ENCODE assay signal across 23 mouse cellular contexts in genomic region chr7:109328772-109329171, GRCm38 (mm10).
DNase-seq lines count a peak whose midpoint lies in the region; ATAC-seq lines count a peak whose summit lies in the region.
"Had no signal": no experiment of that assay in that cellular context is flagged by ENCODE, and none has a peak within 500 bp of the region (broad histone marks: within the 10 kb centered on the region; RNA-seq: fewer than 3 reads in every experiment).

No protein-coding gene starts in this region.

- no peak overlapping the region for H3K4me2 ChIP-seq in forebrain, embryonic 13.5 days
- no peak overlapping the region for H3K4me2 ChIP-seq in forebrain, embryonic 11.5 days (ENCODE audit: low read depth, low read length, severe bottlenecking)
- no peak overlapping the region for H3K4me2 ChIP-seq in forebrain, embryonic 15.5 days (replicated peaks)
- H3K4me2 ChIP-seq in forebrain, embryonic 16.5 days (ENCODE audit: low read length): no peak overlapping the region
- H3K4me2 ChIP-seq: embryonic facial prominence, embryonic 12.5 days had no signal

- peaks cover 17% of the 10 kb centered on the region for H3K4me1 ChIP-seq in forebrain, embryonic 13.5 days
- no peaks in the 10 kb centered on the region for H3K4me1 ChIP-seq in forebrain, embryonic 11.5 days (replicated peaks; ENCODE audit: control insufficient read depth, insufficient read depth, low read length)
- H3K4me1 ChIP-seq in forebrain, embryonic 15.5 days: peaks cover 42% of the 10 kb centered on the region
- H3K4me1 ChIP-seq in forebrain, embryonic 10.5 days: no peaks in the 10 kb centered on the region
- H3K4me1 ChIP-seq in forebrain, embryonic 16.5 days (replicated peaks; ENCODE audit: control insufficient read depth, insufficient read depth, low read length): peaks cover 24% of the 10 kb centered on the region
- H3K4me1 ChIP-seq: embryonic facial prominence, embryonic 10.5 days; embryonic facial prominence, embryonic 12.5 days had no signal

- DNase-seq in forebrain, embryonic 11.5 days (ENCODE audit: low spot score): no peak
- no peak for DNase-seq in forebrain, embryonic 10.5 days (ENCODE audit: extremely low spot score, low spot score)
- DNase-seq in brain, adult 2 months (ENCODE audit: low read depth, low spot score): peak; percentile 5
- no peak for DNase-seq in lung, postnatal 10 days
- DNase-seq in frontal cortex, postnatal 14 days (ENCODE audit: low spot score in 2 of 2): no peak
- DNase-seq: adrenal gland, adult 8-10 months; adrenal gland, postnatal 14 days; adrenal gland, postnatal 36 days; B cell, adult 2 months; cerebellum, adult 11-12 months; cerebellum, adult 2 months; cerebellum, adult 9-10 months; cerebellum, postnatal 10 days; cerebellum, postnatal 25 days had no signal

- H3K27me3 ChIP-seq in forebrain, embryonic 13.5 days: no peaks in the 10 kb centered on the region
- no peaks in the 10 kb centered on the region for H3K27me3 ChIP-seq in forebrain, embryonic 11.5 days (ENCODE audit: control insufficient read depth, insufficient read depth, low read length)
- no peaks in the 10 kb centered on the region for H3K27me3 ChIP-seq in forebrain, embryonic 15.5 days
- H3K27me3 ChIP-seq in forebrain, embryonic 10.5 days (ENCODE audit: poor library complexity, severe bottlenecking): no peaks in the 10 kb centered on the region
- no peaks in the 10 kb centered on the region for H3K27me3 ChIP-seq in forebrain, embryonic 16.5 days (replicated peaks; ENCODE audit: control insufficient read depth, insufficient read depth, low read length)
- H3K27me3 ChIP-seq: embryonic facial prominence, embryonic 12.5 days; Patski had no signal

- peak; percentile 52; the same call in 1 of the 2 replicates for ATAC-seq in forebrain, embryonic 13.5 days
- ATAC-seq in forebrain, embryonic 11.5 days (replicated peaks; ENCODE audit: low FRiP score): no peak
- ATAC-seq in forebrain, embryonic 15.5 days (replicated peaks): peak; percentile 65
- peak; percentile 70 for ATAC-seq in forebrain, embryonic 16.5 days
- ATAC-seq: activated CD4-positive, CD25-positive, alpha-beta regulatory T cell, adult 4 months; CD4-positive, CD25-positive, alpha-beta regulatory T cell, adult 4 months; Patski had no signal

- no peaks in the 10 kb centered on the region for H3K36me3 ChIP-seq in forebrain, embryonic 13.5 days (ENCODE audit: poor library complexity, severe bottlenecking)
- no peaks in the 10 kb centered on the region for H3K36me3 ChIP-seq in forebrain, embryonic 11.5 days (ENCODE audit: control insufficient read depth, insufficient read depth, low read length)
- no peaks in the 10 kb centered on the region for H3K36me3 ChIP-seq in forebrain, embryonic 15.5 days
- no peaks in the 10 kb centered on the region for H3K36me3 ChIP-seq in forebrain, embryonic 10.5 days (replicated peaks)
- no peaks in the 10 kb centered on the region for H3K36me3 ChIP-seq in forebrain, embryonic 16.5 days (ENCODE audit: control insufficient read depth, insufficient read depth)
- H3K36me3 ChIP-seq: embryonic facial prominence, embryonic 10.5 days; embryonic facial prominence, embryonic 12.5 days; G1E had no signal

- H3K9ac ChIP-seq in forebrain, embryonic 13.5 days: no peak overlapping the region
- H3K9ac ChIP-seq in forebrain, embryonic 11.5 days (ENCODE audit: low read length): no peak overlapping the region
- no peak overlapping the region for H3K9ac ChIP-seq in forebrain, embryonic 15.5 days (replicated peaks)
- no peak overlapping the region for H3K9ac ChIP-seq in forebrain, embryonic 16.5 days (replicated peaks; ENCODE audit: low read depth, low read length)
- H3K9ac ChIP-seq: embryonic facial prominence, embryonic 12.5 days had no signal

- H3K27ac ChIP-seq in forebrain, embryonic 13.5 days: peak overlapping the region; percentile 60
- no peak overlapping the region for H3K27ac ChIP-seq in forebrain, embryonic 11.5 days (ENCODE audit: low read depth, low read length)
- peak overlapping the region; percentile 85 for H3K27ac ChIP-seq in forebrain, embryonic 15.5 days (replicated peaks)
- H3K27ac ChIP-seq in forebrain, embryonic 10.5 days: no peak overlapping the region
- H3K27ac ChIP-seq in forebrain, embryonic 16.5 days (ENCODE audit: low read length): peak overlapping the region; percentile 70; the same call in 1 of the 2 replicates
- H3K27ac ChIP-seq: embryonic facial prominence, embryonic 10.5 days; embryonic facial prominence, embryonic 12.5 days had no signal

- no peak overlapping the region for H3K4me3 ChIP-seq in forebrain, embryonic 13.5 days
- H3K4me3 ChIP-seq in forebrain, embryonic 11.5 days (ENCODE audit: low read depth, low read length): no peak overlapping the region
- no peak overlapping the region for H3K4me3 ChIP-seq in forebrain, embryonic 15.5 days
- H3K4me3 ChIP-seq in forebrain, embryonic 10.5 days: no peak overlapping the region
- no peak overlapping the region for H3K4me3 ChIP-seq in forebrain, embryonic 16.5 days (replicated peaks; ENCODE audit: low read length)
- H3K4me3 ChIP-seq: embryonic facial prominence, embryonic 10.5 days; embryonic facial prominence, embryonic 12.5 days had no signal

- WGBS in forebrain, embryonic 13.5 days: 66% methylated on average over 3 of the region's 3 CpGs
- WGBS in forebrain, embryonic 11.5 days: 81% methylated on average over 3 of the region's 3 CpGs
- WGBS in forebrain, embryonic 15.5 days: 42% methylated on average over 3 of the region's 3 CpGs
- 82% methylated on average over 3 of the region's 3 CpGs for WGBS in forebrain, embryonic 10.5 days
- 38% methylated on average over 3 of the region's 3 CpGs for WGBS in forebrain, embryonic 16.5 days

- H3K9me3 ChIP-seq in forebrain, embryonic 13.5 days (replicated peaks): no peaks in the 10 kb centered on the region
- no peaks in the 10 kb centered on the region for H3K9me3 ChIP-seq in forebrain, embryonic 11.5 days (ENCODE audit: control insufficient read depth, low read length)
- no peaks in the 10 kb centered on the region for H3K9me3 ChIP-seq in forebrain, embryonic 15.5 days
- no peaks in the 10 kb centered on the region for H3K9me3 ChIP-seq in forebrain, embryonic 10.5 days
- no peaks in the 10 kb centered on the region for H3K9me3 ChIP-seq in forebrain, embryonic 16.5 days (ENCODE audit: control insufficient read depth, low read length)
- H3K9me3 ChIP-seq: embryonic facial prominence, embryonic 10.5 days; embryonic facial prominence, embryonic 12.5 days; G1E had no signal

Comparison
In these comparisons a context has a peak if more than half of its experiments do, and no peak if none do; other contexts are left out.
1. H3K27ac ChIP-seq: peak in forebrain, embryonic 13.5 days (single experiment), forebrain, embryonic 15.5 days (single experiment) and forebrain, embryonic 16.5 days (single experiment); none in forebrain, embryonic 11.5 days (single experiment) and forebrain, embryonic 10.5 days (single experiment).